Mouse (Mus musculus): ENCODE results near the gene Prh1. TPM values are rescaled to one million over a fixed set of nuclear protein-coding genes. Genes with fewer than 3 reads are reported as not detected.
"Not testable (repeated sequence)": the region's sequence is repeated elsewhere in the genome, so short reads cannot be mapped to it uniquely, and the experiment has no call there.

Gene Prh1
- total RNA-seq (2015) (not detected in 2 replicates), total RNA-seq (2017) (not detected in 2 replicates)

DNA sequence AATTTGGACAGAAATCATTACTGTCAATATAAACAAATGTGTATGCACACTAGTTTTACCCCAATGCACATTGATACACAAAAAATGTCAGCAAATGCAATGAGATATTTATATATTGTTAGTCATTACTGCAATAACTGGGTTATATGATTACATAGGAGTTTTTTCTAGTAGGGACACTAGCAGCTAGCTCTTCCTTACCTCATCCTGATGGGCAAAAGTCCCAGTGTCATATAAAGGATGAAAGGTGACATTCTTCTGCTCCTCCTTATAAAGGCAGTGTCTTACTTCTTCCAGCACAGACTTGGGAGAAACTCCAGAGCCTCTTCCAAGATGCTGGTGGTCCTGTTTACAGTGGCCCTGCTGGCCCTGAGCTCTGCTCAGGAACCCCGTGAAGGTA lies at the start of gene Prh1:
TSS of gene Prh1 (plus strand) at position 301 of the 400 bp plus-strand sequence.
- not testable (repeated sequence) for ATAC-seq (ENCODE audit: poor library complexity, severe bottlenecking)

DNA sequence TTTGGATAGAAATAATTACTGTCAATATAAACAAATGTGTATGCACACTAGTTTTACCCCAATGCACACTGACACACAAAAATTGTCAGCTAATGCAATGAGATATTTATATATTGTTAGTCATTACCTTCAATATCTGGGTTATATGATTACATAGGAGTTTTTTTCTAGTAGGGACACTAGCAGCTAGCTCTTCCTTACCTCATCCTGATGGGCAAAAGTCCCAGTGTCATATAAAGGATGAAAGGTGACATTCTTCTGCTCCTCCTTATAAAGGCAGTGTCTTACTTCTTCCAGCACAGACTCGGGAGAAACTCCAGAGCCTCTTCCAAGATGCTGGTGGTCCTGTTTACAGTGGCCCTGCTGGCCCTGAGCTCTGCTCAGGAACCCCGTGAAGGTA lies 26.0 kb downstream of the Prh1 start, which contains the start of gene Prp2:
TSS of gene Prp2 (plus strand) at position 301 of the 400 bp plus-strand sequence.
- not testable (repeated sequence) for ATAC-seq (ENCODE audit: poor library complexity, severe bottlenecking)

Other genes with a start within 250 kb of the Prh1 start
- gene Gm8882, start 205.7 kb upstream of the Prh1 start, total RNA-seq (2015), result not detected in 2 replicates
- gene Gm8882, start 205.7 kb upstream of the Prh1 start, total RNA-seq (2017), result not detected in 2 replicates
- not detected in 2 replicates for gene Prp2, start 26.1 kb downstream of the Prh1 start, total RNA-seq (2015)
- not detected in 2 replicates for gene Prp2, start 26.1 kb downstream of the Prh1 start, total RNA-seq (2017)
- not detected in 2 replicates for gene A630073D07Rik, start 81.7 kb downstream of the Prh1 start, total RNA-seq (2015)
- gene A630073D07Rik, start 81.7 kb downstream of the Prh1 start, total RNA-seq (2017), result not detected in 2 replicates
- gene Tas2r120, start 87.1 kb downstream of the Prh1 start, total RNA-seq (2015), result not detected in 2 replicates
- not detected in 2 replicates for gene Tas2r120, start 87.1 kb downstream of the Prh1 start, total RNA-seq (2017)
- gene Tas2r121, start 131.2 kb downstream of the Prh1 start, total RNA-seq (2015), result not detected in 2 replicates
- gene Tas2r121, start 131.2 kb downstream of the Prh1 start, total RNA-seq (2017), result not detected in 2 replicates
- gene Tas2r122, start 142.1 kb downstream of the Prh1 start, total RNA-seq (2015), result not detected in 2 replicates
- not detected in 2 replicates for gene Tas2r122, start 142.1 kb downstream of the Prh1 start, total RNA-seq (2017)
- gene Tas2r115, start 168.2 kb downstream of the Prh1 start, total RNA-seq (2015), result not detected in 2 replicates
- gene Tas2r115, start 168.2 kb downstream of the Prh1 start, total RNA-seq (2017), result not detected in 2 replicates
- gene Tas2r124, start 184.9 kb downstream of the Prh1 start, total RNA-seq (2015), result not detected in 2 replicates
- gene Tas2r124, start 184.9 kb downstream of the Prh1 start, total RNA-seq (2017), result not detected in 2 replicates
- not detected in 2 replicates for gene Tas2r102, start 192.3 kb downstream of the Prh1 start, total RNA-seq (2015)
- not detected in 2 replicates for gene Tas2r102, start 192.3 kb downstream of the Prh1 start, total RNA-seq (2017)
- gene Tas2r136, start 208.4 kb downstream of the Prh1 start, total RNA-seq (2015), result not detected in 2 replicates
- gene Tas2r136, start 208.4 kb downstream of the Prh1 start, total RNA-seq (2017), result not detected in 2 replicates
- gene Tas2r117, start 233.0 kb downstream of the Prh1 start, total RNA-seq (2015), result not detected in 2 replicates
- gene Tas2r117, start 233.0 kb downstream of the Prh1 start, total RNA-seq (2017), result not detected in 2 replicates

Measured in megakaryocyte, adult 5-6 weeks (primary cell).